Mouse (Mus musculus) WW6 (cell line): ENCODE results near the gene Dis3.
"Not testable (repeated sequence)": the region's sequence is repeated elsewhere in the genome, so short reads cannot be mapped to it uniquely, and the experiment has no call there.

ENCODE experiments used
- DNase-seq: peaks from one replicate; pipeline ENCODE4 v3.0.0-alpha.2; 2013; ENCODE audit warnings: low read depth, low spot score

Dis3 gene

DNA sequence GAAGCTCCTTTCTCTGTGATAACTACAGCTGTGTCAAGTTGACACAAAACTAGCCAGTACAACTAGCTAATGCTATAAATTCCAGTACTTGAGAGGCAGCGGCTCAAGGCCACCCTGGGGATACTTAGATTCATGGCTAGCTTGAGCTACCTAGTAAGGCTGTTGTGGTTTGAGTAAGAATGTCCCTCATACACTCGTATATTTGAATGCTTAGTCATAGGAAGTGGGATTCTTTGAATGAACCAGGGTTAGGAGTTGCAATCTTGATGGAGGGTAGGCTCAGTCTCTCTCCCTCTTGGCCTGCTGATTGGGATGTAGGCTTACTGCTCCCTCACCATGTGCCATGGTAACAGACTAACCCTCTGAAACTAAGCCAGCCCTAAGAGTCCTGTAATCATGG, 36.5 kb downstream of the Dis3 start:
- DNase-seq: no peak

DNA sequence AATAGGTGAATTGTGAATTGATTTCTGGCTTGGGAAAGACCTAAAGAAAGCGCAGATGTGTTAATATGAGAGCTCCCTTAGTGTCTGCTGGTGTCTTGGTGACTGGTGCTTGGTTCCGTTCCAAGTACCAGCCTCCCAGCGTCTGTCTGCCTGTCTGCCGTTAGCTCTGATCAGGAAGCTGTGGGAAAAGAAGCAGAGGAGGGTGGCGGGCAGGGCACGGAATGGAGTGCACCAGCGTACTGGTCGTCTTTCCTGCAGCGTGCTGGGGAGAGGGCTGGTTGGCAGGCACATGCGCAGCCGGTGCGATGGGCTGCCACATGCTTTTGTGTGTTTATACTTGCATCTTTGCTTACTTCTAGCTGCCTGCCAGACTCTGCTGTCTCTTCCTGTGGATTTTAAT, 39.0 kb downstream of the Dis3 start:
- no peak for DNase-seq

DNA sequence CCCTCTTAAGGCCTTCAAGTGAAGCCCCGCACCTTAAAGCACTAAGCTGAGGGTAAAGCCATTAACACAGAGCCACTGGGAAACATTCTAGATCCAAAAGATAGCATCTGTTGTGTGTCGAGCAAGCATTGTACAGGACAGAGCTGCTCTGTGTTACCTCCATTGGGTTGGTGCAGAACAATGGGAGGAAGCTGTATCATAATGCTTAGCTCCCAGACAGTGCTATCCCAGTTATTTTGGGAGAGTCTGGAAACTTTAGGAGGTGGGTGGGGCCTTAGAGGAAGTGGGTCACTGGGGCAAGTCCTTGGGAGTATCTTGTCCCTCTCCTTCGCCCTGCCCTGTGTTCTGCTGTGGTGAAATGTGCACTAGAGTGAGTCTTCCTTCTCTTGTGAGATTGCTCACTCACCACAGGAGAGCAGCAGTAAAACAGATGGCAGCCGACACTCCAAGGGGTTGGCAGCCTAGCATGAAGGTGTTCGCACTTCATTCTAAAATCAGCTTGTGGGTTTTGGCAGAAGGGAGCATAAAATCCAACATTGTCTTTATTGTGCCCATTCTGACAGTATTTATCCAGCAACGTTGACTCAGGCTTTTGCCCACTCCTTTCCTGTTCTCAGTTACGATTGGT, 40.5 kb downstream of the Dis3 start:
- DNase-seq: no peak

- DNase-seq: no peak
These were observed 52.8 kb downstream of the Dis3 start for GRCm38 (mm10) chr14:99046782-99047181.

GRCm38 (mm10) chr14:99046031-99046781, 53.4 kb downstream of the Dis3 start, which contains the start of the genes Mzt1 and Bora:
Mzt1 (minus strand) TSS chr14:99046134.
Bora (plus strand) TSS chr14:99046222.
- peak; percentile 81 for DNase-seq

- DNase-seq: peak; percentile 26
These were observed 54.1 kb downstream of the Dis3 start for GRCm38 (mm10) chr14:99045378-99046030.

DNA sequence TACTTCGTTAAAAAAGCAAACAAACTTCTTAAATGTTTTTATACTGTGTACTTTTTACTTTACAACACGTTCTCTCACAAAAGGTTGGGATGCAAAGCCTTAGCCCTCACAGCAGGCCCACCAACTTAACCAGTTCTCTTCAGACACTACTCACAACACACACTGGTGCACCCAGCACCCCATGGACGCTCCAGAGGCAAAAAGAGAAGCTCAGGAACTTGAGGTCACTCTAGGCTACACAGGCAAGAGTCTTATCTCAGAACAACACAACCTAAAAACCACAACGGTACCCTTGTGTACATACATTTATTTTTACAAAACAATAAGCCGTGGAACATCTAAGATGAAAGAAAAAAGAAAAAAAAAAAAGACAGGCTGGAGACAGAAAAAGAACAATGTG, 54.9 kb downstream of the Dis3 start:
- DNase-seq: no peak

GRCm38 (mm10) chr14:99044096-99044495, 55.5 kb downstream of the Dis3 start:
- DNase-seq: no peak

GRCm38 (mm10) chr14:99043499-99043898, 56.1 kb downstream of the Dis3 start:
- no peak for DNase-seq

DNA sequence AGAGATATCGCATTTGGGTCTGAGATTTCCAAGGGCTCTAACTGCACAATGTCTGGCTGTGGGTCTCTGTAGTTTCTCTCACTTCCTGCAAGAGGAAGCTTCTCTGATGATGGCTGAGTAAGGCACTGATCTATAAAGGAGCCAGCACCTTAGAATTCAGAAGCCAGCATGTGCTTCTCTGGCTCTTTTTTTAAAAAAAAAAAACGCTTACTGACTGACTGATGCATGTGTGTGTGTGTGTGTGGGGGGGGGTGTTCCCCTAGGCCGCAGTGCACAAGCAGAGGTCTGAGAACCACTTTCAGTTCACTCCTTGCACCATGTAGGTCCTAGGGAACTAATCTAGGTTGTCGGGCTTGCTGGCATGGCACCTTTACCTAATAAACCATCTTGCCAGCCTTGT, 58.2 kb downstream of the Dis3 start:
- DNase-seq: no peak

GRCm38 (mm10) chr14:99039308-99039707, 60.3 kb downstream of the Dis3 start:
- not testable (repeated sequence) for DNase-seq

DNA sequence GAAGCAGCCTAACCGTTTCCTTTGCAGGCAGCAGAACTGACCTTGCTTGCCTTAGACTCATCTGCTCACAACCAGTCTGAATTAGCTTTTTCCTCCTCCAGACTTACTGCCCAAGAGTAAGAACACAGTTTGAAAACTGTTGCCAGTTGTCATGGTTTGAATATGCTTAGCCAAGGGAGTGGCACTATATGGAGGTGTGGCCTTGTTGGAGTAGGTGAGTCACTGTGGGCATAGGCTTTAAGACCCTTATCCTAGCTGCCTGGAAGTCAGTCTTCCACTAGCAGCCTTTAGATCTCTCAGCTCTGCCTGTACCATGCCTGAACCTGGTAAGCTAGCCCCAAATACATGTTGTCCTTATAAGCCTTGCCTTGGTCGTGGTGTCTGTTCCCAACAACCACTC, 61.9 kb downstream of the Dis3 start:
- no peak for DNase-seq

DNA sequence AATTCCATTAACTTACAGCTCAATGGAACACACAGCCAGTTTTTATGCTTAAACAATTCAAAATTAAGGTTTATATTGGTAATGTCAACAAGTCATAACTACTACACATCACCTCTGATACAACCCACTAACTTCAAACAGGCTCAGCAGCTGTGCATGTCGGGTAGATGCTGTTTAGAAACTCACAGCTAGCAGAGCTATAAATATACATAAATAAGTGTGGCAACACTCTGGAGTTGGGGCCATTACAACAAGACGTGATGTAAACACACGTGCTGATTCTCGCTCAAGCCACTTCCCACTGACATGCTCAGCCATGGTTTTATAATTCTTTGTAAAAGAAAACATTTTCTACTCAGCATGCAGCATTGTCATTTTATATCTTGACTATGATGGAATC, 63.5 kb downstream of the Dis3 start:
- no peak for DNase-seq

DNA sequence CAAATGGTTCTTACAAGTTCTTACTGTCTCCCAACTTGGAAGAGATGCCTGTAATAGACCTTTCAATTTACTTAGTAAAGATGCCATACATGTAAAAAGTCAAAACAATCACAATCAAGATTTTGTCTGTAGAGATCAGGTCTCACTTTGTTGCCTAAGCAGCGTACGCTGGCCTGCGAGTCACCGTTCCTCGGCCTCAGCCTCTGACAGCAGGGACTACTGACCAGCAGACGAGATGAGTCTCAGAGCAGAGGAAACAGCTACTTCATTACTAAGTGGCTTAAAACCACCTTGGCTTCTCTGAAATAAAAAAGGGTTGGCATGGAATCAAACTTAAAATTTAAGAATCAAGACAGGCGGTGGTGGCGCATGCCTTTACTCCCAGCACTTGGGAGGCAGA, 64.7 kb downstream of the Dis3 start:
- not testable (repeated sequence) for DNase-seq

- DNase-seq: no peak
These were observed 67.0 kb downstream of the Dis3 start for GRCm38 (mm10) chr14:99032596-99032995.

GRCm38 (mm10) chr14:99031337-99031873, 68.2 kb downstream of the Dis3 start:
- no peak for DNase-seq

GRCm38 (mm10) chr14:99029987-99030386, 69.6 kb downstream of the Dis3 start:
- no peak for DNase-seq
